Mouse (Mus musculus): ENCODE data around the gene Rmnd5b.
A peak's percentile ranks its signal among the peaks of the same experiment; 100 is the strongest.

Gene Rmnd5b

GRCm38 (mm10) chr11:51591168-51591567 is 44.5 kb downstream of the Rmnd5b start:
- DNase-seq (ENCODE audit: low spot score): no peak

- DNase-seq (ENCODE audit: low spot score): no peak
Measured at GRCm38 (mm10) chr11:51590002-51590401, 45.7 kb downstream of the Rmnd5b start.

- DNase-seq (ENCODE audit: low spot score): no peak
Measured at GRCm38 (mm10) chr11:51588833-51589232, 46.9 kb downstream of the Rmnd5b start.

GRCm38 (mm10) chr11:51587059-51587458 is 48.6 kb downstream of the Rmnd5b start:
- no peak for DNase-seq (ENCODE audit: low spot score)

- DNase-seq (ENCODE audit: low spot score): no peak
Measured at GRCm38 (mm10) chr11:51586411-51586810, 49.3 kb downstream of the Rmnd5b start.

- no peak for DNase-seq (ENCODE audit: low spot score)
Measured at GRCm38 (mm10) chr11:51585608-51586252, 50.0 kb downstream of the Rmnd5b start.

GRCm38 (mm10) chr11:51584431-51585248 is 51.1 kb downstream of the Rmnd5b start, which contains the start of gene Phykpl:
Gene Phykpl (plus strand): TSS chr11:51584757.
- peak; percentile 99 for DNase-seq (ENCODE audit: low spot score)

GRCm38 (mm10) chr11:51584057-51584430 is 51.7 kb downstream of the Rmnd5b start:
- no peak for DNase-seq (ENCODE audit: low spot score)

- DNase-seq (ENCODE audit: low spot score): peak; percentile 72
Measured at GRCm38 (mm10) chr11:51582713-51583112, 53.0 kb downstream of the Rmnd5b start.

- DNase-seq (ENCODE audit: low spot score): no peak
Measured at GRCm38 (mm10) chr11:51579024-51579423, 56.7 kb downstream of the Rmnd5b start.

GRCm38 (mm10) chr11:51577587-51577986 is 58.1 kb downstream of the Rmnd5b start:
- DNase-seq (ENCODE audit: low spot score): no peak

- no peak for DNase-seq (ENCODE audit: low spot score)
Measured at GRCm38 (mm10) chr11:51576454-51576853, 59.2 kb downstream of the Rmnd5b start.

Measured in yolk sac, embryonic 10.5 days (tissue).